Mouse (Mus musculus) midbrain, embryonic 10.5 days (tissue): Measurements from ENCODE around the gene Ntn5. TPM values are rescaled to one million over a fixed set of nuclear protein-coding genes. Genes with fewer than 3 reads are reported as not detected.

ENCODE experiments used
- DNase-seq: peaks from one replicate; pipeline ENCODE4 v3.0.0-alpha.2; 2017; ENCODE audit warnings: low spot score
- H3K27ac ChIP-seq: fragments of 300-500 bp; sonication (generic); replicated peaks from 2 replicates; pipeline ENCODE4 v1.5.1; 2016; ENCODE audit warnings: mild to moderate bottlenecking
- H3K27me3 ChIP-seq: fragments of 300-500 bp; sonication (generic); 2 replicates; pipeline ENCODE4 v1.6.1; 2016; ENCODE audit warnings: low read depth, mild to moderate bottlenecking; ENCODE audit not compliant: poor library complexity, severe bottlenecking
- H3K36me3 ChIP-seq: fragments of 300-500 bp; sonication (generic); 2 replicates; pipeline ENCODE4 v1.6.1; 2016; ENCODE audit warnings: mild to moderate bottlenecking, moderate library complexity
- H3K4me1 ChIP-seq: fragments of 300-500 bp; sonication (generic); 2 replicates; pipeline ENCODE4 v1.6.1; 2016
- H3K4me3 ChIP-seq: fragments of 300-500 bp; sonication (generic); 2 replicates; pipeline ENCODE4 v1.5.1; 2016; ENCODE audit warnings: mild to moderate bottlenecking, moderate library complexity
- H3K9me3 ChIP-seq: fragments of 300-500 bp; sonication (generic); replicated peaks from 2 replicates; pipeline ENCODE4 v1.6.1; 2016; ENCODE audit warnings: mild to moderate bottlenecking
- WGBS: fragments of 180-500 bp; shearing (Covaris S2); methylation state at CpG from one replicate; pipeline ENCODE4 v1.1.7; 2016; 5-methylcytosine and 5-hydroxymethylcytosine counted together
- polyA plus RNA-seq: library from polyadenylated mRNA; unstranded; fragments of >200 nt; fragmentation: Nextera tagmentation; extraction: Ambion mirVana; gene quantifications from 2 replicates; pipeline ENCODE4 v1.2.1, GENCODE M21; 2016

The Ntn5 gene
- polyA plus RNA-seq, 1 experiment from 2014 or later: 0.48 TPM

- Histone ChIP-seq H3K9me3 (no peaks in the 10 kb centered on the region), H3K4me1 (peaks cover 16% of the 10 kb centered on the region), H3K27ac (no peak within 1 kb of the TSS), H3K27me3 (no peaks in the 10 kb centered on the region), H3K4me3 (no peak within 1 kb of the TSS; the same call in 1 of the 2 replicates), H3K36me3 (no peaks in the 10 kb centered on the region)
- 85% methylated on average over 7 of the region's 7 CpGs for WGBS
- DNase-seq: no peak
These were observed 17.7 kb upstream of the Ntn5 start, which contains the start of gene Fut2 for GRCm38 (mm10) chr7:45666161-45666560. Gene Fut2, minus strand, starts transcription at chr7:45666394.

GRCm38 (mm10) chr7:45667761-45668160 is 16.1 kb upstream of the Ntn5 start:
- Histone ChIP-seq H3K27ac (no peak overlapping the region), H3K9me3 (no peaks in the 10 kb centered on the region), H3K4me3 (no peak overlapping the region), H3K4me1 (peaks cover 16% of the 10 kb centered on the region), H3K27me3 (no peaks in the 10 kb centered on the region), H3K36me3 (no peaks in the 10 kb centered on the region)
- no peak for DNase-seq
- 79% methylated on average over 14 of the region's 14 CpGs for WGBS

- WGBS: 94% methylated on average over 9 of the region's 9 CpGs
- H3K9me3 ChIP-seq: no peaks in the 10 kb centered on the region
- no peaks in the 10 kb centered on the region for H3K36me3 ChIP-seq
- H3K4me3 ChIP-seq: no peak overlapping the region
- no peaks in the 10 kb centered on the region for H3K27me3 ChIP-seq
- H3K27ac ChIP-seq: no peak overlapping the region
- peaks cover 16% of the 10 kb centered on the region for H3K4me1 ChIP-seq
- DNase-seq: no peak
These were observed 14.9 kb upstream of the Ntn5 start for GRCm38 (mm10) chr7:45668921-45669320.

- no peak overlapping the region for H3K4me3 ChIP-seq
- H3K27ac ChIP-seq: peak overlapping the region; percentile 7; the same call in 1 of the 2 replicates
- 79% methylated on average over 7 of the region's 7 CpGs for WGBS
- H3K4me1 ChIP-seq: peaks cover 27% of the 10 kb centered on the region
- DNase-seq: no peak
- no peaks in the 10 kb centered on the region for H3K9me3 ChIP-seq
- no peaks in the 10 kb centered on the region for H3K36me3 ChIP-seq
- H3K27me3 ChIP-seq: no peaks in the 10 kb centered on the region; the same call in 1 of the 2 replicates
These were observed 6.1 kb upstream of the Ntn5 start for GRCm38 (mm10) chr7:45677627-45678295.

GRCm38 (mm10) chr7:45678513-45678912 is 5.3 kb upstream of the Ntn5 start:
- H3K36me3 ChIP-seq: no peaks in the 10 kb centered on the region
- no peak overlapping the region for H3K4me3 ChIP-seq
- peaks cover 32% of the 10 kb centered on the region for H3K4me1 ChIP-seq
- no peaks in the 10 kb centered on the region for H3K9me3 ChIP-seq
- no peak for DNase-seq
- H3K27ac ChIP-seq: peak overlapping the region; percentile 7; the same call in 1 of the 2 replicates
- WGBS: 92% methylated on average over 14 of the region's 14 CpGs
- H3K27me3 ChIP-seq: no peaks in the 10 kb centered on the region; the same call in 1 of the 2 replicates

GRCm38 (mm10) chr7:45679966-45680621 is 3.7 kb upstream of the Ntn5 start:
- WGBS: 66% methylated on average over 14 of the region's 14 CpGs
- Histone ChIP-seq H3K4me3 (no peak overlapping the region), H3K9me3 (no peaks in the 10 kb centered on the region), H3K27ac (peak overlapping the region; percentile 29), H3K4me1 (peaks cover 32% of the 10 kb centered on the region), H3K36me3 (no peaks in the 10 kb centered on the region), H3K27me3 (no peaks in the 10 kb centered on the region; the same call in 1 of the 2 replicates)
- no peak for DNase-seq

- Histone ChIP-seq H3K4me1 (peaks cover 39% of the 10 kb centered on the region), H3K9me3 (no peaks in the 10 kb centered on the region), H3K27ac (no peak overlapping the region; the same call in 1 of the 2 replicates), H3K36me3 (no peaks in the 10 kb centered on the region), H3K27me3 (peaks cover under 1% of the 10 kb centered on the region; the same call in 1 of the 2 replicates), H3K4me3 (no peak overlapping the region)
- DNase-seq: no peak
- 87% methylated on average over 8 of the region's 8 CpGs for WGBS
These were observed 2.6 kb upstream of the Ntn5 start for GRCm38 (mm10) chr7:45681046-45681736.

- WGBS: 31% methylated on average over 14 of the region's 14 CpGs
These were observed 1.4 kb upstream of the Ntn5 start for GRCm38 (mm10) chr7:45682144-45683126.

GRCm38 (mm10) chr7:45685811-45686210 is 2.0 kb downstream of the Ntn5 start:
- DNase-seq: no peak
- H3K4me3 ChIP-seq: no peak overlapping the region
- peak overlapping the region; percentile 49; the same call in 1 of the 2 replicates for H3K27ac ChIP-seq
- H3K36me3 ChIP-seq: no peaks in the 10 kb centered on the region
- 61% methylated on average over 10 of the region's 10 CpGs for WGBS
- H3K27me3 ChIP-seq: peaks cover 13% of the 10 kb centered on the region; the same call in 1 of the 2 replicates
- H3K4me1 ChIP-seq: peaks cover 38% of the 10 kb centered on the region
- H3K9me3 ChIP-seq: no peaks in the 10 kb centered on the region

More at GRCm38 (mm10) chr7:45682144-45683126, 1.4 kb upstream of the Ntn5 start:
- peaks cover 3% of the 10 kb centered on the region; the same call in 1 of the 2 replicates for H3K27me3 ChIP-seq
- no peaks in the 10 kb centered on the region for H3K9me3 ChIP-seq
- peaks cover 44% of the 10 kb centered on the region for H3K4me1 ChIP-seq
- peak overlapping the region; percentile 90 for H3K27ac ChIP-seq
- H3K36me3 ChIP-seq: no peaks in the 10 kb centered on the region
- DNase-seq: peak; percentile 91
- peak overlapping the region; percentile 40 for H3K4me3 ChIP-seq

GRCm38 (mm10) chr7:45686841-45687240 is 3.0 kb downstream of the Ntn5 start:
- H3K4me3 ChIP-seq: no peak overlapping the region
- H3K9me3 ChIP-seq: no peaks in the 10 kb centered on the region
- WGBS: 91% methylated on average over 3 of the region's 3 CpGs
- H3K27ac ChIP-seq: peak overlapping the region; percentile 38; the same call in 1 of the 2 replicates
- peaks cover 38% of the 10 kb centered on the region for H3K4me1 ChIP-seq
- DNase-seq: no peak
- peaks cover 23% of the 10 kb centered on the region; the same call in 1 of the 2 replicates for H3K27me3 ChIP-seq
- no peaks in the 10 kb centered on the region for H3K36me3 ChIP-seq

- Histone ChIP-seq H3K4me1 (peaks cover 29% of the 10 kb centered on the region), H3K4me3 (0 out of 2 replicates have a peak overlapping the region, but pooled peaks have one; percentile 4), H3K36me3 (no peaks in the 10 kb centered on the region), H3K9me3 (no peaks in the 10 kb centered on the region), H3K27me3 (peaks cover 23% of the 10 kb centered on the region; the same call in 1 of the 2 replicates), H3K27ac (peak overlapping the region; percentile 49; the same call in 1 of the 2 replicates)
- DNase-seq: no peak
- WGBS: 65% methylated on average over 6 of the region's 6 CpGs
These were observed 5.3 kb downstream of the Ntn5 start for GRCm38 (mm10) chr7:45689099-45689498.
